Mouse (Mus musculus) CH12F3 (cell line): ENCODE results near the gene 1700029I15Rik.

Experiments used
- in situ Hi-C: fragments of 300-500 bp; cut with MboI; formaldehyde crosslinking; loops from 2 replicates; pipeline ENCODE4 v1.14.3; 2020; ENCODE audit warnings: low sequenced_read_pairs

1700029I15Rik gene

GRCm38 (mm10) chr2:92372767-92373436, 9.4 kb upstream of the 1700029I15Rik start:
- in situ Hi-C loops, result no loop called here

- in situ Hi-C loops, result no loop called here
Measured at GRCm38 (mm10) chr2:92373437-92373813, 8.9 kb upstream of the 1700029I15Rik start.

GRCm38 (mm10) chr2:92374514-92374913, 7.8 kb upstream of the 1700029I15Rik start, which contains the start of the genes Pex16 and Large2:
Gene Pex16, plus strand, starts transcription at chr2:92374676.
Gene Large2, minus strand, starts transcription at chr2:92374869.
- in situ Hi-C loops, result no loop called here

GRCm38 (mm10) chr2:92375099-92375623, 7.2 kb upstream of the 1700029I15Rik start:
- in situ Hi-C loops, result no loop called here

GRCm38 (mm10) chr2:92375788-92376187, 6.5 kb upstream of the 1700029I15Rik start:
- in situ Hi-C loops, result no loop called here

- in situ Hi-C loops, result no loop called here
Measured at GRCm38 (mm10) chr2:92376300-92376699, 6.0 kb upstream of the 1700029I15Rik start.

- in situ Hi-C loops, result no loop called here
Measured at GRCm38 (mm10) chr2:92377320-92377719, 5.0 kb upstream of the 1700029I15Rik start.

- in situ Hi-C loops, result no loop called here
Measured at GRCm38 (mm10) chr2:92379783-92380494, 2.4 kb upstream of the 1700029I15Rik start.

GRCm38 (mm10) chr2:92380495-92381050, 1.8 kb upstream of the 1700029I15Rik start:
- in situ Hi-C loops, result no loop called here

- in situ Hi-C loops, result no loop called here
Measured at GRCm38 (mm10) chr2:92381161-92381560, 1.2 kb upstream of the 1700029I15Rik start.

- in situ Hi-C loops, result no loop called here
Measured at GRCm38 (mm10) chr2:92382759-92383158, 421 bp downstream of the 1700029I15Rik start.

- in situ Hi-C loops, result no loop called here
Measured at GRCm38 (mm10) chr2:92384101-92384500, 1.8 kb downstream of the 1700029I15Rik start.

- in situ Hi-C loops, result no loop called here
Measured at GRCm38 (mm10) chr2:92385113-92386051, 3.0 kb downstream of the 1700029I15Rik start.

- in situ Hi-C loops, result no loop called here
Measured at GRCm38 (mm10) chr2:92386821-92387570, 4.7 kb downstream of the 1700029I15Rik start.

GRCm38 (mm10) chr2:92387646-92388045, 5.3 kb downstream of the 1700029I15Rik start:
- in situ Hi-C loops, result no loop called here

GRCm38 (mm10) chr2:92388081-92388517, 5.8 kb downstream of the 1700029I15Rik start:
- in situ Hi-C loops, result no loop called here

- in situ Hi-C loops, result no loop called here
Measured at GRCm38 (mm10) chr2:92388891-92389641, 6.7 kb downstream of the 1700029I15Rik start.

- in situ Hi-C loops, result no loop called here
Measured at GRCm38 (mm10) chr2:92389645-92390044, 7.3 kb downstream of the 1700029I15Rik start.
